Mouse (Mus musculus) liver, adult 2 months (tissue): ENCODE measurements around the gene Jun.

Source experiments
- CTCF ChIP-seq: fragments of 200-500 bp; IDR thresholded peaks from 2 replicates; pipeline ENCODE4 v1.5.1; 2011; ENCODE audit warnings: low read depth, low read length, control low read depth
- POLR2A ChIP-seq: fragments of 200-500 bp; IDR thresholded peaks from 2 replicates; pipeline ENCODE4 v1.6.1; 2011; ENCODE audit warnings: low read length, control low read depth; ENCODE audit not compliant: insufficient read depth; ENCODE audit errors: extremely low read depth

DNA sequence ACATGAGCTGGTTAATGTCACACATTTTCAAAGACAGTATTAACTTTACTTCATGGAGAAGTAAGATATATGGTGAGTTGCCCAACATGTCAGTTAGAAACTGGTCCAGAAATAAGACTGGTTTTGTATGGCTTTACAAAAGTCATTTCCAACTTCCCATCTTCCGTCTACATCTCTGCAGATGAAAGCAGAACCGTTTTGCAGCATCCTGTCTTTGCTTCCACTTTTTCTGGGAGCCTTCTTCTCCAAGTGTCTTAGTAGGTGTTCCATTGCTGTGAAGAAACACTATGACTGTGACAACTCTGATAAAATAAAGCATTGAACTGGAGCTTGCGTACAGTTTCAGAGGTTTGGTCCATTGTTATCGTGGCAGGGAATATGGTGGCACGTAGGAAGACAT is 37.0 kb upstream of the Jun start:
- no peak for TF ChIP-seq CTCF
- no peak for TF ChIP-seq POLR2A
